Mouse (Mus musculus) embryonic facial prominence, embryonic 12.5 days (tissue): ENCODE measurements around the gene Il9. TPM values are rescaled to one million over a fixed set of nuclear protein-coding genes. Genes with fewer than 3 reads are reported as not detected.

ENCODE experiments used
- ATAC-seq: fragments of 200-750 bp; cut with Nextera tagmentation; 2 replicates; pipeline ENCODE4 v1.8.0; 2017; ENCODE audit not compliant: insufficient number of reproducible peaks, insufficient read depth, low FRiP score, low TSS enrichment
- H3K27ac ChIP-seq: fragments of 300-500 bp; sonication (generic); 2 replicates; pipeline ENCODE4 v1.5.1; 2016; ENCODE audit warnings: mild to moderate bottlenecking
- H3K27me3 ChIP-seq: fragments of 300-500 bp; sonication (generic); 2 replicates; pipeline ENCODE4 v1.6.1; 2016; ENCODE audit warnings: mild to moderate bottlenecking, moderate library complexity
- H3K36me3 ChIP-seq: fragments of 300-500 bp; sonication (generic); 2 replicates; pipeline ENCODE4 v1.6.1; 2016; ENCODE audit warnings: mild to moderate bottlenecking
- H3K4me1 ChIP-seq: fragments of 300-500 bp; sonication (generic); 2 replicates; pipeline ENCODE4 v1.6.1; 2016
- H3K4me2 ChIP-seq: fragments of 300-500 bp; sonication (generic); replicated peaks from 2 replicates; pipeline ENCODE4 v1.6.1; 2016; ENCODE audit warnings: mild to moderate bottlenecking, moderate library complexity
- H3K4me3 ChIP-seq: fragments of 300-500 bp; sonication (generic); 2 replicates; pipeline ENCODE4 v1.5.1; 2016; ENCODE audit warnings: mild to moderate bottlenecking
- H3K9ac ChIP-seq: fragments of 300-500 bp; sonication (generic); 2 replicates; pipeline ENCODE4 v1.6.1; 2016; ENCODE audit warnings: mild to moderate bottlenecking, moderate library complexity
- H3K9me3 ChIP-seq: fragments of 300-500 bp; sonication (generic); 2 replicates; pipeline ENCODE4 v1.6.1; 2016; ENCODE audit warnings: mild to moderate bottlenecking, moderate library complexity
- WGBS: fragments of 180-500 bp; shearing (Covaris S2); methylation state at CpG from one replicate; pipeline ENCODE4 v1.1.7; 2016; 5-methylcytosine and 5-hydroxymethylcytosine counted together
- polyA plus RNA-seq: library from polyadenylated mRNA; unstranded; fragments of >200 nt; fragmentation: Nextera tagmentation; extraction: Ambion mirVana; gene quantifications from 2 replicates; pipeline ENCODE4 v1.2.1, GENCODE M21; 2016

Il9 gene
- polyA plus RNA-seq = not detected in 2 replicates

- 76% methylated on average over 3 of the region's 3 CpGs for WGBS
- ATAC-seq = no peak
Measured at GRCm38 (mm10) chr13:56482146-56482545, at the start of gene Il9. TSS of gene Il9 (minus strand) at chr13:56482246.

GRCm38 (mm10) chr13:56529685-56530084, 47.6 kb upstream of the Il9 start:
- H3K4me1 ChIP-seq = no peaks in the 10 kb centered on the region
- WGBS = 69% methylated on average over 8 of the region's 8 CpGs
- ATAC-seq = no peak
- H3K4me3 ChIP-seq = no peak overlapping the region
- H3K9me3 ChIP-seq = no peaks in the 10 kb centered on the region
- no peak overlapping the region for H3K4me2 ChIP-seq
- no peaks in the 10 kb centered on the region for H3K27me3 ChIP-seq
- no peak overlapping the region for H3K27ac ChIP-seq
- no peaks in the 10 kb centered on the region for H3K36me3 ChIP-seq
- no peak overlapping the region for H3K9ac ChIP-seq

More at GRCm38 (mm10) chr13:56482146-56482545, at the start of gene Il9:
- H3K4me2 ChIP-seq = no peak within 1 kb of the TSS
- H3K9ac ChIP-seq = no peak within 1 kb of the TSS
- H3K9me3 ChIP-seq = no peaks in the 10 kb centered on the region
- no peak within 1 kb of the TSS for H3K4me3 ChIP-seq
- no peaks in the 10 kb centered on the region for H3K27me3 ChIP-seq
- H3K27ac ChIP-seq = no peak within 1 kb of the TSS
- no peaks in the 10 kb centered on the region for H3K36me3 ChIP-seq
- no peaks in the 10 kb centered on the region; the same call in none of the 2 replicates for H3K4me1 ChIP-seq

GRCm38 (mm10) chr13:56529031-56529430, 47.0 kb upstream of the Il9 start:
- Histone ChIP-seq H3K36me3 (no peaks in the 10 kb centered on the region), H3K27ac (no peak overlapping the region), H3K4me1 (no peaks in the 10 kb centered on the region), H3K9ac (no peak overlapping the region), H3K27me3 (no peaks in the 10 kb centered on the region), H3K9me3 (no peaks in the 10 kb centered on the region), H3K4me3 (no peak overlapping the region), H3K4me2 (no peak overlapping the region)
- WGBS = 92% methylated on average over 4 of the region's 4 CpGs
- no peak for ATAC-seq

GRCm38 (mm10) chr13:56528281-56528680, 46.2 kb upstream of the Il9 start:
- 85% methylated on average over 11 of the region's 11 CpGs for WGBS

GRCm38 (mm10) chr13:56527846-56528245, 45.8 kb upstream of the Il9 start:
- no peak for ATAC-seq
- Histone ChIP-seq H3K36me3 (no peaks in the 10 kb centered on the region), H3K9ac (no peak overlapping the region), H3K4me2 (no peak overlapping the region), H3K4me1 (no peaks in the 10 kb centered on the region), H3K9me3 (no peaks in the 10 kb centered on the region), H3K4me3 (no peak overlapping the region), H3K27me3 (no peaks in the 10 kb centered on the region), H3K27ac (no peak overlapping the region)
- WGBS = 86% methylated on average over 7 of the region's 7 CpGs

More at GRCm38 (mm10) chr13:56528281-56528680, 46.2 kb upstream of the Il9 start:
- Histone ChIP-seq H3K4me1 (no peaks in the 10 kb centered on the region), H3K4me3 (no peak overlapping the region), H3K36me3 (no peaks in the 10 kb centered on the region), H3K9ac (no peak overlapping the region), H3K9me3 (no peaks in the 10 kb centered on the region), H3K27me3 (no peaks in the 10 kb centered on the region), H3K4me2 (no peak overlapping the region), H3K27ac (no peak overlapping the region)
- no peak for ATAC-seq

GRCm38 (mm10) chr13:56526871-56527270, 44.8 kb upstream of the Il9 start:
- Histone ChIP-seq H3K4me2 (no peak overlapping the region), H3K36me3 (no peaks in the 10 kb centered on the region), H3K27ac (no peak overlapping the region), H3K4me3 (no peak overlapping the region), H3K27me3 (no peaks in the 10 kb centered on the region), H3K9me3 (no peaks in the 10 kb centered on the region), H3K4me1 (no peaks in the 10 kb centered on the region), H3K9ac (no peak overlapping the region)
- whole genome bisulfite sequencing = 81% methylated on average over 12 of the region's 12 CpGs
- ATAC-seq = no peak

- ATAC-seq = 0 out of 2 replicates have a peak, but pooled peaks have one; percentile 12
- 6% methylated on average over 8 of the region's 8 CpGs for WGBS
- peak overlapping the region; percentile 89 for H3K4me2 ChIP-seq
- H3K27ac ChIP-seq = 0 out of 2 replicates have a peak overlapping the region, but pooled peaks have one; percentile 60
- H3K36me3 ChIP-seq = no peaks in the 10 kb centered on the region
- H3K9ac ChIP-seq = peak overlapping the region; percentile 62
- no peaks in the 10 kb centered on the region for H3K9me3 ChIP-seq
- H3K27me3 ChIP-seq = no peaks in the 10 kb centered on the region
- peak overlapping the region; percentile 70 for H3K4me3 ChIP-seq
- no peaks in the 10 kb centered on the region for H3K4me1 ChIP-seq
Measured at GRCm38 (mm10) chr13:56522821-56523167, 40.7 kb upstream of the Il9 start.

GRCm38 (mm10) chr13:56522081-56522820, 40.2 kb upstream of the Il9 start, which contains the start of gene Fbxl21:
TSS of gene Fbxl21 (plus strand) at chr13:56522472.
- Histone ChIP-seq H3K9ac (peak within 1 kb of the TSS; percentile 62), H3K4me1 (no peaks in the 10 kb centered on the region), H3K27ac (peak within 1 kb of the TSS; percentile 60; the same call in 1 of the 2 replicates), H3K9me3 (no peaks in the 10 kb centered on the region), H3K27me3 (no peaks in the 10 kb centered on the region), H3K4me2 (peak within 1 kb of the TSS; percentile 89), H3K36me3 (no peaks in the 10 kb centered on the region), H3K4me3 (peak within 1 kb of the TSS; percentile 70)
- peak; percentile 98 for ATAC-seq
- 1% methylated on average over 56 of the region's 56 CpGs for WGBS

- Histone ChIP-seq H3K27ac (no peak overlapping the region), H3K4me1 (no peaks in the 10 kb centered on the region), H3K9ac (no peak overlapping the region), H3K36me3 (no peaks in the 10 kb centered on the region), H3K9me3 (no peaks in the 10 kb centered on the region), H3K4me3 (no peak overlapping the region), H3K4me2 (no peak overlapping the region), H3K27me3 (no peaks in the 10 kb centered on the region)
- ATAC-seq = no peak
- WGBS = 59% methylated on average over 7 of the region's 7 CpGs
Measured at GRCm38 (mm10) chr13:56516816-56517215, 34.8 kb upstream of the Il9 start.

GRCm38 (mm10) chr13:56516311-56516710, 34.3 kb upstream of the Il9 start:
- Histone ChIP-seq H3K4me2 (no peak overlapping the region), H3K36me3 (no peaks in the 10 kb centered on the region), H3K4me3 (no peak overlapping the region), H3K27me3 (no peaks in the 10 kb centered on the region), H3K27ac (no peak overlapping the region), H3K4me1 (no peaks in the 10 kb centered on the region), H3K9ac (no peak overlapping the region), H3K9me3 (no peaks in the 10 kb centered on the region)
- WGBS = 74% methylated on average over 4 of the region's 4 CpGs
- no peak for ATAC-seq

GRCm38 (mm10) chr13:56513595-56513994, 31.5 kb upstream of the Il9 start:
- ATAC-seq = no peak
- Histone ChIP-seq H3K4me1 (no peaks in the 10 kb centered on the region), H3K4me3 (no peak overlapping the region), H3K36me3 (no peaks in the 10 kb centered on the region), H3K9me3 (no peaks in the 10 kb centered on the region), H3K4me2 (no peak overlapping the region), H3K27me3 (no peaks in the 10 kb centered on the region), H3K9ac (no peak overlapping the region), H3K27ac (no peak overlapping the region)

- Histone ChIP-seq H3K27me3 (no peaks in the 10 kb centered on the region), H3K4me3 (no peak overlapping the region), H3K36me3 (no peaks in the 10 kb centered on the region), H3K9ac (no peak overlapping the region), H3K27ac (no peak overlapping the region), H3K9me3 (no peaks in the 10 kb centered on the region), H3K4me1 (no peaks in the 10 kb centered on the region), H3K4me2 (no peak overlapping the region)
- 78% methylated on average over 2 of the region's 2 CpGs for WGBS
- ATAC-seq = no peak
Measured at GRCm38 (mm10) chr13:56509796-56510195, 27.8 kb upstream of the Il9 start.
